Mouse (Mus musculus): ENCODE data around the gene Gm9745. TPM values are rescaled to one million over a fixed set of nuclear protein-coding genes. Genes with fewer than 3 reads are reported as not detected.
"Not testable (repeated sequence)": the region's sequence is repeated elsewhere in the genome, so short reads cannot be mapped to it uniquely, and the experiment has no call there.

Gene Gm9745
- total RNA-seq (2021) = not detected
- long read RNA-seq, experiment 1 = 0 reads
- long read RNA-seq, experiment 2 = 0 reads

- H3K4me3 ChIP-seq; intact Hi-C loops (cut with DNase I); H3K27ac ChIP-seq; DNase-seq: not testable (repeated sequence)
These were observed at the start of gene Gm9745 for GRCm38 (mm10) chr13:8948131-8948530. Gene Gm9745 (minus strand): TSS chr13:8948231.

- not testable (repeated sequence) for H3K4me3 ChIP-seq, DNase-seq, H3K27ac ChIP-seq
- intact Hi-C loops (cut with DNase I) = loop anchor here (5.0 to 10.0 kb wide), 3 partner anchors 110 to 168 kb away; partner anchors contain the start of genes Idi1 and Wdr37
These were observed 49.2 kb upstream of the Gm9745 start for GRCm38 (mm10) chr13:8997221-8997620.

GRCm38 (mm10) chr13:8995990-8996786 is 48.2 kb upstream of the Gm9745 start, which contains the start of gene Gtpbp4:
Gene Gtpbp4 (minus strand): TSS chr13:8996083.
- DNase-seq = peak; percentile 98
- Histone ChIP-seq H3K4me3 (peak within 1 kb of the TSS; percentile 88), H3K27ac (peak within 1 kb of the TSS; percentile 97)
- intact Hi-C loops (cut with DNase I) = loop anchor here (1.0 to 10.0 kb wide), 4 partner anchors 97 to 169 kb away; partner anchors contain the start of genes Idi1, Larp4b and Wdr37
- peak; percentile 84 for TF ChIP-seq CTCF (IDR thresholded peaks at IDR 0.05)

- Histone ChIP-seq H3K27ac (peak overlapping the region; percentile 97), H3K4me3 (peak overlapping the region; percentile 88)
- DNase-seq = no peak
- no peak for TF ChIP-seq CTCF (IDR thresholded peaks at IDR 0.05)
- intact Hi-C loops (cut with DNase I) = loop anchor here (5.0 to 10.0 kb wide), 3 partner anchors 108 to 169 kb away; partner anchors contain the start of genes Idi1 and Wdr37
These were observed 47.3 kb upstream of the Gm9745 start for GRCm38 (mm10) chr13:8995159-8995989.

GRCm38 (mm10) chr13:8992231-8992630 is 44.2 kb upstream of the Gm9745 start:
- intact Hi-C loops (cut with DNase I) = loop anchor here (10.0 kb wide), 1 partner anchor 173 kb away; no protein-coding TSS in a partner anchor
- TF ChIP-seq CTCF (IDR thresholded peaks at IDR 0.05) = no peak
- no peak overlapping the region for H3K4me3 ChIP-seq
- no peak overlapping the region for H3K27ac ChIP-seq
- DNase-seq = no peak

- TF ChIP-seq CTCF (IDR thresholded peaks at IDR 0.05) = no peak
- intact Hi-C loops (cut with DNase I) = no loop called here
- Histone ChIP-seq H3K4me3 (no peak overlapping the region), H3K27ac (no peak overlapping the region)
- no peak for DNase-seq
These were observed 24.9 kb upstream of the Gm9745 start for GRCm38 (mm10) chr13:8972972-8973371.

GRCm38 (mm10) chr13:8972369-8972768 is 24.3 kb upstream of the Gm9745 start:
- no peak overlapping the region for H3K4me3 ChIP-seq
- TF ChIP-seq CTCF (IDR thresholded peaks at IDR 0.05) = peak; percentile 9; the same call in 1 of the 2 replicates
- intact Hi-C loops (cut with DNase I) = no loop called here
- H3K27ac ChIP-seq = no peak overlapping the region
- no peak for DNase-seq

- DNase-seq = no peak
- no peak for TF ChIP-seq CTCF (IDR thresholded peaks at IDR 0.05)
- Histone ChIP-seq H3K4me3 (no peak overlapping the region), H3K27ac (no peak overlapping the region)
- intact Hi-C loops (cut with DNase I) = no loop called here
These were observed 19.7 kb upstream of the Gm9745 start for GRCm38 (mm10) chr13:8967742-8968141.

GRCm38 (mm10) chr13:8965224-8965623 is 17.2 kb upstream of the Gm9745 start:
- DNase-seq = no peak
- no peak overlapping the region for H3K27ac ChIP-seq
- H3K4me3 ChIP-seq = no peak overlapping the region
- intact Hi-C loops (cut with DNase I) = no loop called here
- no peak for TF ChIP-seq CTCF (IDR thresholded peaks at IDR 0.05)

GRCm38 (mm10) chr13:8962266-8962665 is 14.2 kb upstream of the Gm9745 start:
- Histone ChIP-seq H3K4me3 (peak overlapping the region; percentile 38), H3K27ac (peak overlapping the region; percentile 48)
- intact Hi-C loops (cut with DNase I); DNase-seq: not testable (repeated sequence)

GRCm38 (mm10) chr13:8961128-8961888 is 13.3 kb upstream of the Gm9745 start:
- H3K4me3 ChIP-seq; intact Hi-C loops (cut with DNase I); DNase-seq; H3K27ac ChIP-seq: not testable (repeated sequence)

- DNase-seq; H3K27ac ChIP-seq; H3K4me3 ChIP-seq; intact Hi-C loops (cut with DNase I): not testable (repeated sequence)
These were observed 11.5 kb upstream of the Gm9745 start for GRCm38 (mm10) chr13:8959554-8959953.

- H3K27ac ChIP-seq; H3K4me3 ChIP-seq; intact Hi-C loops (cut with DNase I); DNase-seq: not testable (repeated sequence)
These were observed 11.0 kb upstream of the Gm9745 start for GRCm38 (mm10) chr13:8959058-8959457.

- DNase-seq; H3K4me3 ChIP-seq; H3K27ac ChIP-seq; intact Hi-C loops (cut with DNase I): not testable (repeated sequence)
These were observed 8.8 kb upstream of the Gm9745 start for GRCm38 (mm10) chr13:8956873-8957272.

- H3K27ac ChIP-seq; H3K4me3 ChIP-seq; DNase-seq; intact Hi-C loops (cut with DNase I): not testable (repeated sequence)
These were observed 7.1 kb upstream of the Gm9745 start for GRCm38 (mm10) chr13:8955127-8955526.

- DNase-seq; intact Hi-C loops (cut with DNase I); H3K27ac ChIP-seq; H3K4me3 ChIP-seq: not testable (repeated sequence)
These were observed 4.5 kb upstream of the Gm9745 start, which contains the start of gene Idi2 for GRCm38 (mm10) chr13:8952563-8952962. Gene Idi2 (plus strand): TSS chr13:8952863.

- intact Hi-C loops (cut with DNase I); H3K4me3 ChIP-seq; DNase-seq; H3K27ac ChIP-seq: not testable (repeated sequence)
These were observed 4.2 kb downstream of the Gm9745 start for GRCm38 (mm10) chr13:8943828-8944227.
